Mouse (Mus musculus) cortical plate, adult 2 months (tissue): ENCODE data around the gene Mtx1. TPM values are rescaled to one million over a fixed set of nuclear protein-coding genes. Genes with fewer than 3 reads are reported as not detected.

Experiments used
- H3K27ac ChIP-seq: fragments of 200-500 bp; 2 replicates; pipeline ENCODE4 v1.5.1; 2012; ENCODE audit warnings: low read length, control low read depth, inconsistent platforms; ENCODE audit not compliant: insufficient read depth
- H3K4me1 ChIP-seq: fragments of 200-500 bp; 2 replicates; pipeline ENCODE4 v1.6.1; 2011; ENCODE audit warnings: low read length; ENCODE audit not compliant: control insufficient read depth, insufficient read depth
- H3K4me3 ChIP-seq: fragments of 200-500 bp; 2 replicates; pipeline ENCODE4 v1.5.1; 2011; ENCODE audit warnings: mild to moderate bottlenecking, low read length, control low read depth; ENCODE audit not compliant: insufficient read depth
- CTCF ChIP-seq: fragments of 200-500 bp; IDR thresholded peaks from 2 replicates; pipeline ENCODE4 v1.5.1; 2011; ENCODE audit warnings: mild to moderate bottlenecking, control low read depth, low read length; ENCODE audit not compliant: insufficient read depth; ENCODE audit errors: extremely low read depth
- POLR2A ChIP-seq: fragments of 200-500 bp; IDR thresholded peaks from 2 replicates; pipeline ENCODE4 v1.6.1; 2011; ENCODE audit warnings: mild to moderate bottlenecking, low read length, control low read depth; ENCODE audit not compliant: insufficient read depth; ENCODE audit errors: extremely low read depth
- polyA plus RNA-seq: library from polyadenylated mRNA; depleted of rRNA; stranded (reverse); fragments of >200 nt; gene quantifications from 2 replicates; pipeline ENCODE4 v1.2.3, GENCODE M21; 2012

Mtx1 gene
- polyA plus RNA-seq, 1 experiment, result 132 TPM

- H3K27ac ChIP-seq, result no peak overlapping the region
- H3K4me1 ChIP-seq, result no peaks in the 10 kb centered on the region
- TF ChIP-seq POLR2A (no peak), CTCF (no peak)
- no peak overlapping the region for H3K4me3 ChIP-seq
Observed at GRCm38 (mm10) chr3:89193351-89193750, 33.5 kb downstream of the Mtx1 start.

- H3K4me1 ChIP-seq, result no peaks in the 10 kb centered on the region
- no peak overlapping the region for H3K4me3 ChIP-seq
- TF ChIP-seq CTCF, result no peak
- TF ChIP-seq POLR2A, result no peak
- H3K27ac ChIP-seq, result no peak overlapping the region
Observed at GRCm38 (mm10) chr3:89190436-89190835, 36.5 kb downstream of the Mtx1 start.

- Histone ChIP-seq H3K4me1 (no peaks in the 10 kb centered on the region), H3K27ac (no peak overlapping the region), H3K4me3 (no peak overlapping the region)
- TF ChIP-seq POLR2A (no peak), CTCF (no peak)
Observed at GRCm38 (mm10) chr3:89188478-89188875, 38.4 kb downstream of the Mtx1 start.

GRCm38 (mm10) chr3:89187690-89188477, 39.0 kb downstream of the Mtx1 start:
- Histone ChIP-seq H3K4me1 (no peaks in the 10 kb centered on the region), H3K27ac (no peak overlapping the region), H3K4me3 (no peak overlapping the region)
- TF ChIP-seq POLR2A (no peak), CTCF (no peak)

GRCm38 (mm10) chr3:89187197-89187596, 39.7 kb downstream of the Mtx1 start:
- Histone ChIP-seq H3K4me3 (no peak overlapping the region), H3K27ac (no peak overlapping the region), H3K4me1 (no peaks in the 10 kb centered on the region)
- TF ChIP-seq CTCF (no peak), POLR2A (no peak)

- TF ChIP-seq CTCF, result no peak
- no peak for TF ChIP-seq POLR2A
Observed at GRCm38 (mm10) chr3:89183959-89184315, 43.0 kb downstream of the Mtx1 start.

GRCm38 (mm10) chr3:89183058-89183958, 43.6 kb downstream of the Mtx1 start, which contains the start of gene Fam189b:
TSS of gene Fam189b (plus strand) at chr3:89183143.
- peak; percentile 94 for TF ChIP-seq POLR2A
- no peak for TF ChIP-seq CTCF
- Histone ChIP-seq H3K4me1 (no peaks in the 10 kb centered on the region; the same call in 1 of the 2 replicates), H3K4me3 (peak within 1 kb of the TSS; percentile 59)

More at GRCm38 (mm10) chr3:89183959-89184315, 43.0 kb downstream of the Mtx1 start:
- peak overlapping the region; percentile 59 for H3K4me3 ChIP-seq
- no peaks in the 10 kb centered on the region for H3K4me1 ChIP-seq
- H3K27ac ChIP-seq, result peak overlapping the region; percentile 29; the same call in 1 of the 2 replicates

GRCm38 (mm10) chr3:89182531-89183057, 44.3 kb downstream of the Mtx1 start:
- peak overlapping the region; percentile 59; the same call in 1 of the 2 replicates for H3K4me3 ChIP-seq
- H3K27ac ChIP-seq, result no peak overlapping the region
- no peak for TF ChIP-seq POLR2A
- no peak for TF ChIP-seq CTCF

More at GRCm38 (mm10) chr3:89183058-89183958, 43.6 kb downstream of the Mtx1 start, which contains the start of gene Fam189b:
- peak within 1 kb of the TSS; percentile 29 for H3K27ac ChIP-seq

More at GRCm38 (mm10) chr3:89182531-89183057, 44.3 kb downstream of the Mtx1 start:
- no peaks in the 10 kb centered on the region; the same call in 1 of the 2 replicates for H3K4me1 ChIP-seq
